Mouse (Mus musculus) gastrocnemius, postnatal 4 days (tissue): ENCODE measurements around the gene Gm21974. TPM values are rescaled to one million over a fixed set of nuclear protein-coding genes. Genes with fewer than 3 reads are reported as not detected.
"Not testable (repeated sequence)": the region's sequence is repeated elsewhere in the genome, so short reads cannot be mapped to it uniquely, and the experiment has no call there.

ENCODE experiments used
- DNase-seq, 2 experiments: peaks; one replicate each; pipeline ENCODE4 v3.0.0; 2021 to 2022; ENCODE audit warnings: low spot score in 2 of 2, mixed read lengths in 2 of 2
- long read RNA-seq, 2 experiments: library from polyadenylated mRNA; stranded (forward); transcript quantifications; one replicate each; pipeline ENCODE4 v2.0.0; 2021
- total RNA-seq, 2 experiments: library from RNA; stranded (reverse); gene quantifications; 2 replicates each; pipeline ENCODE4 v1.2.3; 2021

Gm21974 gene
- not detected for total RNA-seq
- long read RNA-seq, experiment 1, partial matches to known transcripts: 0 of 2 reads
- long read RNA-seq, experiment 1, other reads (novel, unspliced or antisense): 2 of 2 reads
- long read RNA-seq, experiment 2, partial matches to known transcripts: 2 of 5 reads
- long read RNA-seq, experiment 2, other reads (novel, unspliced or antisense): 3 of 5 reads

GRCm38 (mm10) chr7:127895442-127895841 lies at the start of gene Gm21974, which contains the start of gene Vkorc1:
Gm21974 (minus strand) TSS chr7:127895454.
Vkorc1 (minus strand) TSS chr7:127895617.
- peak; percentile 87 to 92 for DNase-seq

- no peak for DNase-seq
Measured at GRCm38 (mm10) chr7:127944614-127945013, 49.4 kb upstream of the Gm21974 start.

GRCm38 (mm10) chr7:127942097-127942496 lies 46.8 kb upstream of the Gm21974 start:
- DNase-seq: not testable (repeated sequence)

GRCm38 (mm10) chr7:127936216-127936884 lies 41.1 kb upstream of the Gm21974 start:
- no peak for DNase-seq

DNA sequence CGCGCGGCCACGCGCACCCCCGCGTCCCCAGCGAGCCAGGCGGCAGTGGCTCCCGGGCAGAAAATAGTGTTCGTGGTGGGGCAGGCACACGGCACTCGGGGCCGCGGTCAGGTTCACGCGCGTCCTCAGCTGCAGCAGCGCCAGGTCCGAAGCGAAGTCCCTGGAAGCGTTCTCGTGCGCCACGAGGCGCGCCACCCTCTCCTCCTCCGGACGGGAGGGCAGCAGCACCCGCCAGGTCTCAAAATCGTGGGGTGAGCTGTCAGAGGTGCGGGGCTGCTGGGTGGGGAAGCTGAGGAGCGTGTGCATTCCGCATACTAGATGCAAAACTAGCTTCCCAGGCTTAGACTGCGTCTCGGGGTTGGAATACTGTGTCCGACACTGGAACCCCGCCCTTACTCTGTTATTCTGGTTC lies 40.5 kb upstream of the Gm21974 start:
- no peak for DNase-seq

- DNase-seq: peak; percentile 96
Measured at GRCm38 (mm10) chr7:127935028-127935722, 39.9 kb upstream of the Gm21974 start.

- no peak for DNase-seq
Measured at GRCm38 (mm10) chr7:127934075-127934474, 38.8 kb upstream of the Gm21974 start.

GRCm38 (mm10) chr7:127932273-127933031 lies 37.2 kb upstream of the Gm21974 start:
- no peak for DNase-seq

DNA sequence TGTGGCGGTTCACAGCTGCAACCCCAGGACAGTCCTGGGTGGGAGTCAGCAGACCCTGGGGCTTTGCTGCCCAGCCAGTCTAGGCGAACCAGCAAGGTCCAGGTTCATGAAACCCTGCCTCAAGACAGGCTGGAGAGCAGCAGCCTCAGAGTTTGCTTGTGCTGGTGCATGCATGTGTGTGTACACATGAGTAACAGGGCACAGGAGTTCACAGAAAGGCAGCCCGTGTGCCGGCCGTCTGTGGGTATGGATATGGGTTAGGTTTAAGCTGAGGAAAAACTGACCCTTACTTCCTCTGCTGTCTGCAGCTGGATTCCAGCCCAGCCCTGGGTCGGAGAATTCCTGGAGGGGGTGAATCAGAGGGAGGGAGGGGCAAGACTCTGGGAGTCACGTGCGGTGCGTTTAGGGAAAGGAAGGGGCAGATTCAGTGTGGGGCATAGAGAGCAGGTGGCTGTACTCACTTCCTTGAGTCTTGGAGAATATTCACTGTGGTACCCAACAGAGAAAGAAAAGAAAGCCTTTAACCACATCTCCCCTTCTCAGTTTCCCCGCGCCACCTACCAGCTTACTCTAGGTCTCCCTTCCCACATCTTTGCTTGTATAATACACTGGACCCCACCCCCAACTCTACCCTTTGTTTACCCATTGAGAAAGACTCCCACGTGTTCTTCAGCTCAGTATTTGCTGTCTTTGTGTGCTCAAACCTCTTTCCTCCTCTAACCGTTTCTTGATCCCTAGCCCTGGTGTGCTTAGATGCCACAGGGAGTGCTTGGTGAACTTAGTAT lies 36.3 kb upstream of the Gm21974 start:
- no peak for DNase-seq

DNA sequence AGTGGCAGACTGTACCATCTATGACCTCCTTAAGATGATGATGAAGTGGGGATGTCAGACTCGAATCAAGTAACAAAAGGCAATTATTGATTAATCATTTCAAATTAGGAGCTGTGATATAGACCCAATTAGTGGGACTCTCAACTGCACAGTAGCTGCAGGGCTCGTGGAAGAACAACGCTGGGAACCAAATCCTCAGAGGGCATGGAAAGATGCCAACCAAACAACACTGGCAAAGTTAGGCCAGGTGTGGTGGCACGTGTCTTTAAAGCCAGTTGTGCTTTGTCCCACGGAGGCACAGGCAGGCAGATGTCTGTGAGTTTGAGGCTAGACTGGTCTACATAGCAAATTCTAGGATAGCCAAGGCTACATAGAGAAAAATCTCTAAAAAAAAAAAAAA lies 35.4 kb upstream of the Gm21974 start:
- DNase-seq: no peak

- no peak for DNase-seq
Measured at GRCm38 (mm10) chr7:127929923-127930322, 34.7 kb upstream of the Gm21974 start, which contains the start of gene Prss8. Prss8 (minus strand) TSS chr7:127930104.

DNA sequence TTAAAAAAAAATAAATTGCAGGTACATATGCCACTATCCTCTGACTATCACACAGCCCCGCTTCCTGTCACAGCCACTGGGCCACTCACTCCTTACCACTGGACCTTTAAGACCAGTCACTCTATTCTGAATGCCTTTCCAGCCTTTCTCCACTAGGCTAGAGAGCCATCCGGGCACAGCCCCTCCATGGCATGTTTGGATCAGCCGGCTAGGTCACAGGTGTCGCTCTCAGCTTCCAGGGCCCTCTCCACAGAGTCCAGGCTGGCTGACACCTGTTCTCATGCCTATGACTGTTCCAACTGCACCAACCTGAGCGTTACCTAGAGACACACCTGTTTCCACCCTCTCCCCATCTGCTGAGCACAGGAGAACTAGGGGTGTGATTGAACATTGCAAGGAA lies 33.3 kb upstream of the Gm21974 start:
- DNase-seq: no peak

DNA sequence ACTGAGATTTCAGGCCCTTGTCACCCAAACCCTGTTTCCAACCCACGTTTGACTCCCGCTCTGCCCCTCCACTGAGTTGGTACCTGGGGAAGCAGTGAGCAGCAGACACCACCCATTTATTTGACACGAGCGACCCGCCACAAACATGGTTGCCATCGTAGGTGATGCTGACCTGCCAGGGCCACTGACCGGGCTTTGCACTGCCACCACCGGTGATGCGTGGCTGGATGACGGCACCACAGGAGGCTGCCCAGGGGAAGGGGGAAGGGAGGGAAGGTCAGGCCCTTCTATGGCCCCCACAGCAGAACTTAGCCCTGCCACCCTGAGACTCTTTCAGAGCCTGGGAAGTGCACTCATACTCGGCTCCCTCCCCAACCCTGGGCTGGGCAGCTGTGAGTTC lies 32.5 kb upstream of the Gm21974 start:
- DNase-seq: no peak

GRCm38 (mm10) chr7:127926846-127927245 lies 31.6 kb upstream of the Gm21974 start:
- no peak for DNase-seq

DNA sequence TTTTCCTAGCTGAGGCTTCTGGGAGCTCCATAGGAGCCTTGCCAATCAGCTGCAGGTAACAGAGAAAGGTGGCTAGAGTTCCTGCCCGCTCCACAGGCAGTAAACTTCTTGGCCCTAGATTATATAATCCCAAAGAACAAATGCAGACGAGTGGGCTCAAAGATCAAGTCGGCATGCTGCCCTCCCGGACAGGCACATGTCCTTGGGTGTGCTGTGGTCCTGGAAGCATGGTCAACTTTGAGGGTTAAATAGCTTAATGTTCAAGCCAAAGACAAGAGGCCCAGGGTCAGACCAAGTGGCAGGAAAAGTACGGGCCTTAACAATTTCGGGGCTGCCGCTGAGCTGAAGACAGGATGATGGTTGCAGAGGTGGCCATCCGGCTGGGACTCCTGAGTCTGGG lies 30.8 kb upstream of the Gm21974 start:
- no peak for DNase-seq

- no peak for DNase-seq
Measured at GRCm38 (mm10) chr7:127925252-127925651, 30.0 kb upstream of the Gm21974 start.

DNA sequence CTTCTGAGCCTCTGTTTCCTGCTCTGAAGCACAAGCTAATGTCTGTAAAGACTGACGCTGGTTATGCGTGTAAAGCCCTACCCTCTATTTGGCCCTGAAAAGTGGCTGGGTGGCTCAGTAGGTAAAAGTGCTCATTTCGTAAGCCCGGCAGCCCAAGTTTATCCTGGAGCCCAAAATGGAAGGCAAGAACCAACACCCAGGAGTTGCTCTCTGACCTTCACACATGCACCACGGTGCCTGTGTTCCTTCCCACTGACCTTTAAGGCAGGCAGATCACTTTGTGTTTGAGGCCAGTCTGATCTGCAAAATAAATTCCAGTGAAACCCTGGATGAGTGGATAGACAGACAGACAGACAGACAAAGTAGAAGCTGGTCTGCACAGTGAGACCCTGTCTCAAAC lies 28.5 kb upstream of the Gm21974 start:
- DNase-seq: no peak

- no peak for DNase-seq
Measured at GRCm38 (mm10) chr7:127922451-127923275, 27.4 kb upstream of the Gm21974 start.

GRCm38 (mm10) chr7:127921516-127921915 lies 26.3 kb upstream of the Gm21974 start:
- no peak for DNase-seq

DNA sequence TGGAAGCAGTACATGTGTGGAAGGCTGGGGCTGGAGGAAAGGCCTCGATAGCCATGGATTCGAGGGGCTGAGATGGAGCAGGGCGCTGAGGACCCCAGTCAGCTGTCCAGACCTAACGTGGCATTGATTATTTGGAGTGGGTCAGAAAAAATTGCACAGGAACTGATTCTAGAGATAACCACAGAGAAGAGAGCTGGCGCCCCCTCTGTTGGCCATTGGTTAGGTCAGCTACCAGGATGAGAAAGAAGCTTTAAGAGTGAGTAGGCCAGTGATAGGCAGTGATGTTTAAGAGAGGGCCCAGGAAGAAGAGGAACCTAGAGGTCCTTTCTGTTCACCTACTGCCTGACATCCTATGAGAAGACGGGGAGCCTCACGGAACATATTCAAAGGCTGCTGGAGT lies 24.0 kb upstream of the Gm21974 start:
- DNase-seq: no peak
